Mouse (Mus musculus) heart, adult 2 months (tissue): ENCODE data around the gene Itgb5. TPM values are rescaled to one million over a fixed set of nuclear protein-coding genes. Genes with fewer than 3 reads are reported as not detected.

Experiments
- DNase-seq, 2 experiments: peaks; one replicate each; pipeline ENCODE4 v3.0.0; 2021
- H3K27ac ChIP-seq: fragments of 200-600 bp; 2 replicates; pipeline ENCODE4 v1.8.1; 2022
- H3K27me3 ChIP-seq: fragments of 200-500 bp; 2 replicates; pipeline ENCODE4 v1.6.1; 2012; ENCODE audit warnings: mild to moderate bottlenecking, low read length, inconsistent platforms, mixed read lengths; ENCODE audit not compliant: control insufficient read depth, insufficient read depth
- H3K36me3 ChIP-seq: fragments of 200-500 bp; 2 replicates; pipeline ENCODE4 v1.6.1; 2012; ENCODE audit warnings: low read length, inconsistent platforms; ENCODE audit not compliant: control insufficient read depth, insufficient read depth
- H3K4me1 ChIP-seq: fragments of 200-500 bp; 2 replicates; pipeline ENCODE4 v1.6.1; 2011; ENCODE audit warnings: low read length; ENCODE audit not compliant: control insufficient read depth, insufficient read depth
- H3K4me3 ChIP-seq: fragments of 200-600 bp; 2 replicates; pipeline ENCODE4 v1.8.1; 2022
- H3K79me2 ChIP-seq: fragments of 200-500 bp; replicated peaks from 2 replicates; pipeline ENCODE4 v1.6.1; 2012; ENCODE audit warnings: mild to moderate bottlenecking, inconsistent platforms, low read length, moderate library complexity, mixed read lengths; ENCODE audit not compliant: control insufficient read depth, insufficient read depth
- H3K9ac ChIP-seq: fragments of 200-500 bp; 2 replicates; pipeline ENCODE4 v1.6.1; 2012; ENCODE audit warnings: low read depth, mild to moderate bottlenecking, control low read depth, inconsistent platforms, low read length, mixed read lengths
- CTCF ChIP-seq: fragments of 200-600 bp; IDR thresholded peaks from 2 replicates; pipeline ENCODE4 v1.8.1; 2022; ENCODE audit warnings: antibody characterized with exemption, mild to moderate bottlenecking, moderate library complexity
- EP300 ChIP-seq: fragments of 200-500 bp; IDR thresholded peaks from 2 replicates; pipeline ENCODE4 v1.6.1; 2011; ENCODE audit warnings: low read depth, low read length, control low read depth; ENCODE audit not compliant: insufficient read depth
- POLR2A ChIP-seq: fragments of 200-500 bp; IDR thresholded peaks from 2 replicates; pipeline ENCODE4 v1.6.1; 2011; ENCODE audit warnings: mild to moderate bottlenecking, low read depth, low read length, control low read depth; ENCODE audit not compliant: insufficient read depth
- WGBS: fragments of 180-500 bp; shearing (Covaris S2); methylation state at CpG from one replicate; pipeline ENCODE4 v1.1.7; 2018; 5-methylcytosine and 5-hydroxymethylcytosine counted together
- intact Hi-C: fragments of 180-260 bp; cut with DNase I; formaldehyde crosslinking; loops from one replicate; pipeline ENCODE4 v1.15.1; 2025
- long read RNA-seq: library from polyadenylated mRNA; stranded (forward); transcript quantifications from one replicate; pipeline ENCODE4 v2.0.0, GENCODE M21; 2021
- polyA plus RNA-seq: library from polyadenylated mRNA; depleted of rRNA; stranded (reverse); fragments of >200 nt; gene quantifications from 2 replicates; pipeline ENCODE4 v1.2.3, GENCODE M21; 2012; rRNA removed
- total RNA-seq, 2 experiments: library from RNA; stranded (reverse); gene quantifications; 2 replicates each; pipeline ENCODE4 v1.2.3; 2021

Itgb5 gene
- total RNA-seq: 10 to 100 TPM; 83.2 to 95.3 TPM
- polyA plus RNA-seq: 95.7 and 123 TPM in 2 replicates
- long read RNA-seq, transcript Itgb5-202 (15 exons, 3,282 nt): major isoform, 64 of 80 reads
- long read RNA-seq, transcript Itgb5-207 (11 exons, 2,130 nt): minor isoform, 6 of 80 reads
- long read RNA-seq, partial matches to known transcripts: 8 of 80 reads
- long read RNA-seq, other reads (novel, unspliced or antisense): 0 of 80 reads

DNA sequence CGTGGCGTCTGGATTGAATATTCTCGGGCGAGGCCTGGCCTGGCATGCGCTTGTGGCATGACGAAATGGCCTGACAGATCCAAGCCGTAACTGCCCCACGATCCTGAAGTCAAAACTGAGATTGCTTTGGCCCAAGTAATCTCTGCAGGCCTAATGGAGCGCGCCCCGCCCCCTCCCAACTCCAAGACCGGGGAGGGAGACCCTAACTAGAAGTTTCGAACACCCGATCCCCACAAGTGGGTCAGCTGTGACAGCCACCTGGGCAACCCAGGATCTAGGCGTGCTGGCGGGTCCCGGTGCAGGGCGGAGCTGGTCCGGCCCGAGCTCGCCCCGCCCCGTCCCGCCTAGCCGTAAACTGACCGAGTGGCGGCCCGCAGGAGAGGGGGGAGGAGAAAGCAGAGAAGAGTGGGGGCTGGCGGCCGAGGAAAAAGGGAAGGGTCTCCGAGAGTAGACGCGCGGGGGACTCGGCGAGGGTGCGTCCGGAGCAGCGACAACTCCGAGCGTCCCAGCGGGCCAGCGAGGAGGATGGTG is at the start of gene Itgb5:
Gene Itgb5 (plus strand): TSS at position 365 of the 531 bp plus-strand sequence.
- DNase-seq: peak; percentile 89 to 90
- peak within 1 kb of the TSS; percentile 92 for H3K27ac ChIP-seq
- intact Hi-C loops: loop anchor here (5.0 kb wide), 1 partner anchor 283 kb away; no protein-coding TSS in a partner anchor
- H3K4me1 ChIP-seq: peaks cover 6% of the 10 kb centered on the region
- WGBS: 2% methylated on average over 42 of the region's 43 CpGs
- TF ChIP-seq EP300: no peak
- TF ChIP-seq POLR2A: peak; percentile 48; the same call in 1 of the 2 replicates
- peak within 1 kb of the TSS; percentile 91 for H3K9ac ChIP-seq
- no peaks in the 10 kb centered on the region for H3K27me3 ChIP-seq
- H3K4me3 ChIP-seq: peak within 1 kb of the TSS; percentile 97
- H3K36me3 ChIP-seq: no peaks in the 10 kb centered on the region
- H3K79me2 ChIP-seq: no peaks in the 10 kb centered on the region

DNA sequence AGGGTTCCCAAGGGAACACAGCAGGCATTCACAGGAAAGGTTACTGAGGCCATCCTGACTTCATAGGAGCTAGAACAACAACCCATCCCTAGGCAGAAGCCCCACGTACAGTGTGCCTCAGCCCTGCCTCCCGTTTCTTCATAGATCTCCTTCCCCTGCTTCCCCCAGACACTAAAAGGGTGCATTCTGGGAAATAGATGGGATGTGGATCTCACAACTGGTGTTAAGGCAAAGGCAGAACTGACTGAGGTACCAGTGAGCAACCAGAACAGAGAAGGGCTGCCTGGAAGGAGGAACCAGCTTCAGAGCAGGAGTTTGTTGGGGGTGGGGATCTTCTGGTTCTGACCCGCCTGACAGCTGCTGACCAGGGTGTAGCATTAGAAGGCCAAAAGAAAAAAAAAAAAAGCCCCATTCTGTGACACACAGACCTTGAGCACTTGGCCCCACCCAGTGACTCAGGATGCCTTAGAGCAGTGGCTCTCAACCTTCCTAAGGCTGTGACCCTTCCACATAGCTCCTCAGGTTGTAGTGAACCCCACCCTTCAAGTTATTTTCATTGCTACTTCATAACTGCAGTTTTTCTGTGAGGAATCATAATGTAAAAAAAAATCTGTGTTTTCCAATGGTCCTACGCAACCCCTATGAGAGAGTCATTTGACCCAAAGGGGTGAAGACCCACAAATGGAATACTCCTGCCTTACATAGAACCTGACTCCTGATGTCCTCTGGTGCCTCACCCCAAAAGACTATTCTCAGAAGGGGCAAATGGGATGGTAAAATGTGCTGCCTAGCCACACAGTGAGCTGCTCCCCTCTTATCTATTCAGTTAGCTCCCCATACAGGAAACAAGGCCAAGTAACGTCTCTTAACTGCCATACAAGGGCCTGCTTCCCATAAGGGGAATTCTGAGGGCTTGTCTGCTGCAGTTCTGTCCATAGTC is 47.4 kb upstream of the Itgb5 start:
- Histone ChIP-seq H3K27me3 (no peaks in the 10 kb centered on the region), H3K9ac (no peak overlapping the region), H3K36me3 (no peaks in the 10 kb centered on the region), H3K79me2 (no peaks in the 10 kb centered on the region), H3K4me3 (no peak overlapping the region), H3K4me1 (peaks cover 3% of the 10 kb centered on the region), H3K27ac (no peak overlapping the region)
- 76% methylated on average over 5 of the region's 5 CpGs for WGBS
- no peak for TF ChIP-seq CTCF
- no peak for TF ChIP-seq EP300
- no peak for TF ChIP-seq POLR2A
- DNase-seq: no peak
- intact Hi-C loops: no loop called here

DNA sequence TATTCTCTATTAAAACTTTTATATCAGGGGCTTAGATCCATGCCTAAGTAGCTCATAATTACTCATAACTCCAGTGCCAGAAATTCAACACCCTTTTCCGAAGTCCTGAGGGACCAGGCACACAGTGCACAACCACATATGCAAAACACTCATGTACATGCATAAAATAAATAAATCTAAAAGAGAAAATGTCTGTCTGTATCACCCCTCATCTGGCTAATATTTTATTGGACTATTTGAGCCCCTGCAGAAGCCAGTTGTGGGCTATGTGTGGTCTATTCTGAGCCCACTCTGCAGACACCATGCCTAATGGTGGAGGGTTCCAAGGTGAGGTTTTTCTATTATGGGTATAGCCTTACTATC is 46.8 kb upstream of the Itgb5 start:
- H3K4me1 ChIP-seq: peaks cover 6% of the 10 kb centered on the region
- no peaks in the 10 kb centered on the region for H3K27me3 ChIP-seq
- no peak for DNase-seq
- no peak overlapping the region for H3K4me3 ChIP-seq
- no peaks in the 10 kb centered on the region for H3K79me2 ChIP-seq
- TF ChIP-seq CTCF (no peak), POLR2A (no peak), EP300 (no peak)
- WGBS: 88% methylated on average over 1 of the region's 1 CpGs
- H3K9ac ChIP-seq: no peak overlapping the region
- no peaks in the 10 kb centered on the region for H3K36me3 ChIP-seq
- intact Hi-C loops: no loop called here
- no peak overlapping the region for H3K27ac ChIP-seq

DNA sequence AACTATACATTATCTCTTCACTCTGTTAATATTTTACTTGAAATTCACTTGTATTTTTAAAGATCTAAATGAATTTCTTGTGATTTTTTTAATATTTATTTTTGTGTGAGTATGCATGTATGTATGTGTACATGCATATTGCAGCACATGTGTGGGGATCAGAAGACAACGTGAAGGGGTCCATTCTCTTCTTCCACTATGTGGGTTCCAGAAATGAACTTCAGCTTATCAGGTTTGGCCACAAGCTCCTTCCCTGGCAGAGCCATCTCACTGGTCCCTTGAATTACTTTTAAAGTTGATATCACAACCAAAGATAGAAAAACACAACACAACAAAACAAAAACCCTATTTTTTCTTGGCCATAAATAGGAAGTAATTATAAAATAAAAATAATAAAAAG is 44.9 kb upstream of the Itgb5 start:
- TF ChIP-seq POLR2A (no peak), EP300 (no peak), CTCF (no peak)
- H3K4me1 ChIP-seq: peaks cover 6% of the 10 kb centered on the region
- H3K9ac ChIP-seq: no peak overlapping the region
- H3K27me3 ChIP-seq: no peaks in the 10 kb centered on the region
- no peaks in the 10 kb centered on the region for H3K79me2 ChIP-seq
- intact Hi-C loops: no loop called here
- no peaks in the 10 kb centered on the region for H3K36me3 ChIP-seq
- no peak overlapping the region for H3K4me3 ChIP-seq
- no peak for DNase-seq
- 87% methylated on average over 1 of the region's 1 CpGs for WGBS
- H3K27ac ChIP-seq: no peak overlapping the region

DNA sequence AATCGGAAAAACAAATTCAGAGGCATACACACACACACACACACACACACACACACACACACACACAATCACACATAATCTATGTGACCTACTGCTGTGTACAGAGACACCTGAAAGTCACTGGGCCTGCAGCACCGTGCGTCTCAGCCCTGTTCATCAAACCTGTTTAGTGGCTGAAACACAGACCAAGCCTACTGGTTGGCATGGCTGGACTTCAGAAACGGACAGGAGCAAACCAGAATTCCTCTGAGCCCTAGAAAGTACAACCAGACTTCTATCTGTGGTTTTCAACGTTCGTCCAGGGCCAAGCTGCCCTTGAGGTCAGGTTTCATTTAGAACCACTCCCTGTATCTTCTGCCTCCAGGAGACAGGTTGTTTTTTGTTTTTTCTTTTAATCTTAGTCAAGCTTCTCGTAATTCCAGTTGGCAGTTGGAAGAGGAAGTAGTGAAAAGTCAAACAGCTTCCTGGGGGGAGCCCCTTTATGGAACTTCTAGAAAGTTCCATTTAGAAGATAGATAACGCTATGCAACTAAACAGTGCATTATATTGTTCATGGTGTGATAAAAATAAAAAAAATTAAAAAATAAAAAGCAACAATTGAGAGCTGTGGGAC is 44.3 kb upstream of the Itgb5 start:
- H3K27me3 ChIP-seq: no peaks in the 10 kb centered on the region
- no peak overlapping the region for H3K9ac ChIP-seq
- peaks cover 6% of the 10 kb centered on the region for H3K4me1 ChIP-seq
- no peak for DNase-seq
- intact Hi-C loops: no loop called here
- no peak overlapping the region for H3K4me3 ChIP-seq
- H3K27ac ChIP-seq: no peak overlapping the region
- no peaks in the 10 kb centered on the region for H3K79me2 ChIP-seq
- 56% methylated on average over 8 of the region's 8 CpGs for WGBS
- H3K36me3 ChIP-seq: no peaks in the 10 kb centered on the region
- no peak for TF ChIP-seq CTCF
